Comparison of ENCODE assay signal across 31 mouse cellular contexts in genomic region chr7:19455186-19455585, GRCm38 (mm10). TPM values are rescaled to one million over a fixed set of nuclear protein-coding genes. Genes with fewer than 3 reads are reported as not detected.
"Had no signal": no experiment of that assay in that cellular context is flagged by ENCODE, and none has a peak within 500 bp of the region (broad histone marks: within the 10 kb centered on the region; RNA-seq: fewer than 3 reads in every experiment).

No protein-coding gene starts in this region.

- H3K4me3 ChIP-seq: limb, embryonic 10.5 days; limb, embryonic 12.5 days; limb, embryonic 13.5 days; limb, embryonic 15.5 days; liver, embryonic 12.5 days; liver, embryonic 13.5 days; liver, embryonic 15.5 days; lung, embryonic 15.5 days; megakaryocyte, embryonic 14.5 days; midbrain, embryonic 12.5 days; midbrain, embryonic 13.5 days; midbrain, embryonic 15.5 days; myocyte had no signal

- H3K9me3 ChIP-seq: limb, embryonic 10.5 days; limb, embryonic 12.5 days; limb, embryonic 13.5 days; limb, embryonic 15.5 days; liver, embryonic 12.5 days; liver, embryonic 13.5 days; liver, embryonic 15.5 days; lung, embryonic 15.5 days; megakaryocyte, embryonic 14.5 days; midbrain, embryonic 12.5 days; midbrain, embryonic 13.5 days; midbrain, embryonic 15.5 days had no signal

- H3K27me3 ChIP-seq: limb, embryonic 12.5 days; limb, embryonic 13.5 days; limb, embryonic 15.5 days; liver, embryonic 12.5 days; liver, embryonic 13.5 days; liver, embryonic 15.5 days; lung, embryonic 15.5 days; megakaryocyte, embryonic 14.5 days; midbrain, embryonic 12.5 days; midbrain, embryonic 13.5 days; midbrain, embryonic 15.5 days had no signal

- DNase-seq: left cerebral cortex, postnatal 4 days; liver; liver, embryonic 13.5 days; liver, postnatal 0 days; lung, adult 2 months; lung, embryonic 14.5 days; lung, postnatal 10 days; lung, postnatal 14 days; lung, postnatal 36 days; lung, postnatal 4 days; midbrain, embryonic 14.5 days had no signal

- H3K27ac ChIP-seq: limb, embryonic 10.5 days; limb, embryonic 12.5 days; limb, embryonic 13.5 days; liver, embryonic 12.5 days; liver, embryonic 13.5 days; liver, embryonic 14.5 days; liver, embryonic 15.5 days; lung, embryonic 15.5 days; macrophage; midbrain, embryonic 10.5 days; midbrain, embryonic 12.5 days; midbrain, embryonic 13.5 days; midbrain, embryonic 15.5 days had no signal

RNA-seq across cellular contexts. Expression of gene Exoc3l2, which starts 7.9 kb away (rescaled TPM):
- polyA plus RNA-seq: macrophage, myocyte had no signal

RNA-seq across cellular contexts. Expression of gene Ckm, which starts 50.6 kb away (rescaled TPM):
- total RNA-seq: left cerebral cortex, postnatal 25 days; left cerebral cortex, postnatal 4 days; megakaryocyte-erythroid progenitor cell, adult 5-6 weeks; monocyte, adult 5-6 weeks had no signal
- polyA plus RNA-seq: limb, embryonic 10.5 days; macrophage; midbrain, embryonic 10.5 days; midbrain, embryonic 11.5 days; midbrain, embryonic 12.5 days; midbrain, embryonic 14.5 days; midbrain, embryonic 15.5 days had no signal

RNA-seq across cellular contexts. Expression of gene Klc3, which starts 51.3 kb away (rescaled TPM):
- total RNA-seq: megakaryocyte progenitor cell, adult 5-6 weeks; megakaryocyte-erythroid progenitor cell, adult 5-6 weeks; monocyte, adult 5-6 weeks had no signal
- polyA plus RNA-seq: macrophage had no signal
